Mouse (Mus musculus) E14TG2a.4 (cell line): ENCODE data around the gene Gm2564.
"Not testable (repeated sequence)": the region's sequence is repeated elsewhere in the genome, so short reads cannot be mapped to it uniquely, and the experiment has no call there.

ENCODE experiments used
- H3K27me3 ChIP-seq: 2 replicates; pipeline ENCODE4 v1.6.1; 2014; ENCODE audit warnings: low read length, control low read depth; ENCODE audit not compliant: insufficient read depth
- H3K36me3 ChIP-seq: 2 replicates; pipeline ENCODE4 v1.6.1; 2014; ENCODE audit warnings: low read length, control low read depth; ENCODE audit not compliant: insufficient read depth
- H3K4me1 ChIP-seq: replicated peaks from 2 replicates; pipeline ENCODE4 v1.6.1; 2014; ENCODE audit warnings: low read depth, low read length, control low read depth
- H3K4me3 ChIP-seq: replicated peaks from 2 replicates; pipeline ENCODE4 v1.5.1; 2014; ENCODE audit warnings: mild to moderate bottlenecking, low read length
- H3K9me3 ChIP-seq: 2 replicates; pipeline ENCODE4 v1.6.1; 2014; ENCODE audit warnings: low read length, control low read depth

The Gm2564 gene

DNA sequence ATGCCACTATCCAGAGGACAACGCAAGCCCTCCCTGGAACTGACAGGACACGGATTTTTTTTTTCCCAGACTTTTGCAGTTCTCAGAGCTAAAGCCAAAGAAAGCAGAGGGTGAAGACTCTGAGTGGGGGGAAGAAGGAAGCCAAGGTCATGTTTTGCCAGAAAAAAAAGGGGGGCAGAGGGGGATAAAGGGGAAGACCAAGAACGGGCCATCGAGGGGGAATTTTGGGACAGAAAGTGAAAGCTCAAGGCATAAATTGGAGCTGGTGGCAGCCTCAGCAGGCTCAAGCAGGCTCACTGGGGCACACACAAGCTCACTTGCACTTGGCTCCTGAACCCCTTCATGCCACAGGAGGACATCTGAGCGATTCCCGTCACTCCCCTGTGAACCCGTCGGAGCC lies at the start of gene Gm2564:
Gm2564 (plus strand) TSS at position 301 of the 400 bp plus-strand sequence.
- not testable (repeated sequence) for H3K27me3 ChIP-seq, H3K4me3 ChIP-seq, H3K4me1 ChIP-seq, H3K36me3 ChIP-seq, H3K9me3 ChIP-seq

DNA sequence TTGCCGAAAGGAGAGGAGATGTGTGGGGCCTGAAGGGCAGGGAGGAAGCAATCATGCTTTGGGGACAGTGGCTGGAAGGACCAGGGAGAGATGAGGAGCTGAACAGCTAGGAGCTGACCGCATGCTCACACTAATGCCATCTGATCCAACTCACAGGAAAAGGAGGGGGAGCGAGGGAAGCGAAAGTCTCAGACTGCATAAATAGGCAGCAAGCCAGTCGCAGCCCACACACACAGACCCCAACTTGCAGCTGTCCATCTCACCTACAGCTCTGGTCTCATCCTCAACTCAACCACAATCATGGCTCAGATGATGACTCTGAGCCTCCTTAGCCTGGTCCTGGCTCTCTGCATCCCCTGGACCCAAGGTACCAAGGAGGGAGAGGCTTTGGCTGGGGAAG lies 17.6 kb upstream of the Gm2564 start, which contains the start of gene Gm10591:
Gm10591 (plus strand) TSS at position 301 of the 400 bp plus-strand sequence.
- H3K27me3 ChIP-seq, H3K4me1 ChIP-seq, H3K9me3 ChIP-seq: not testable (repeated sequence)

GRCm38 (mm10) chr4:42654951-42655350 lies 25.4 kb downstream of the Gm2564 start, which contains the start of gene Ccl27b:
TSS of gene Ccl27b (plus strand) at chr4:42655251.
- not testable (repeated sequence) for H3K4me3 ChIP-seq, H3K9me3 ChIP-seq, H3K4me1 ChIP-seq, H3K27me3 ChIP-seq, H3K36me3 ChIP-seq

More for the DNA sequence above, 17.6 kb upstream of the Gm2564 start, which contains the start of gene Gm10591:
- not testable (repeated sequence) for H3K36me3 ChIP-seq, H3K4me3 ChIP-seq

- H3K4me1 ChIP-seq, H3K27me3 ChIP-seq, H3K4me3 ChIP-seq, H3K36me3 ChIP-seq, H3K9me3 ChIP-seq: not testable (repeated sequence)
These were observed 32.3 kb downstream of the Gm2564 start, which contains the start of gene Il11ra2 for GRCm38 (mm10) chr4:42661793-42662192. TSS of gene Il11ra2 (minus strand) at chr4:42661893.

GRCm38 (mm10) chr4:42675415-42675814 lies 45.9 kb downstream of the Gm2564 start:
- H3K4me3 ChIP-seq, H3K4me1 ChIP-seq, H3K36me3 ChIP-seq, H3K9me3 ChIP-seq, H3K27me3 ChIP-seq: not testable (repeated sequence)

GRCm38 (mm10) chr4:42679365-42679764 lies 49.8 kb downstream of the Gm2564 start:
- not testable (repeated sequence) for H3K9me3 ChIP-seq, H3K4me1 ChIP-seq, H3K36me3 ChIP-seq, H3K4me3 ChIP-seq, H3K27me3 ChIP-seq

DNA sequence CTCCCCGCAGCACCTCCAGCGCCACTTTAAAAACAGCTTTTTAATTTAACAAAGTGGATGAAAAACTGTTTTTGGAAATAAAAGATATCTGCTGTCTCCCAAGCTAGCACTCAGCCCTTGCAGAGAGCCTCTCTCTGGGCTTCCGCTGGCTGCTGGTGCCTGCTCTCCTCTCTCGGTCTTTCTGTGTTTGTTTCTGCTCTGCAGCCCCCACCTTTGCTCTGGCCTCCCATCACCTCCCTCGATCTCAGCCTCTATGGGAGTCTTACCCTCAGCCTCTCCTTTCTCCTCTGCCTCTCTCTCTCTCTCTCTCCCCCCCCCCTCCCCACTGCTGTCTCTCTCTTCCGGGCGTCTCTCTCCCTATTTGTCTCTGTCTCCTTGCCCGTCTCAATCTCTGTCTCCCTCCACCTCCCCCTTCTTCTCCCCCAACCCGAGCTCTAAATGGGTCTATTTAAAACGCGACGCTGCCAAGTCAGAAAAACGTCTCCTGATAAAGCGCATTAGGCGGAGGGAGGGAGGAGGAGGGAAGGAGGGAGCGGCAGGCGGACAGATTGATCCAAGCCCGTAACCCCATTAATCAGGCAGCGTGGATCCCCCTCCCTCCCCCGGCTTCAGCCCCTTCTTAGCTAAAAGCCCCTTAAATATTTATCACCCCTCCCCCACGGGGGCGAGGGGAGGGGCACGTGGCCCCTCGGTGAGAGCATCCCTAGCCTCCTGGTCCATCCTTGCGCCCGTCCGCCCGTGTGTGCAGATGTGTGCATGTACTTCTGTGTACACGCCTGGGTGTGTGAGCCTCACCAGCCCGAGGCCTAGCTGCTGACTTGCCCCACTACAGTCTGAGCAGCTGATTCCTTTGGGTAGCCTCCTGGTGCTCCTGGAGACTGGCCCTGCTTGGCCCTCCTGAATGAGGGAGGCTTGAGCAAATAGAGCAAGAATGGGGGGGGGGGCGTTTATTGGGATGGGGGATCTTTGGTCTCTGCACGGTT lies 51.1 kb downstream of the Gm2564 start:
- not testable (repeated sequence) for H3K27me3 ChIP-seq, H3K36me3 ChIP-seq, H3K4me1 ChIP-seq, H3K9me3 ChIP-seq, H3K4me3 ChIP-seq
